Mouse (Mus musculus) right cerebral cortex, postnatal 25 days (tissue): ENCODE measurements around the gene Sh3bgrl2.

ENCODE experiments used
- DNase-seq: peaks from one replicate; pipeline ENCODE4 v3.0.0; 2022

Gene Sh3bgrl2

DNA sequence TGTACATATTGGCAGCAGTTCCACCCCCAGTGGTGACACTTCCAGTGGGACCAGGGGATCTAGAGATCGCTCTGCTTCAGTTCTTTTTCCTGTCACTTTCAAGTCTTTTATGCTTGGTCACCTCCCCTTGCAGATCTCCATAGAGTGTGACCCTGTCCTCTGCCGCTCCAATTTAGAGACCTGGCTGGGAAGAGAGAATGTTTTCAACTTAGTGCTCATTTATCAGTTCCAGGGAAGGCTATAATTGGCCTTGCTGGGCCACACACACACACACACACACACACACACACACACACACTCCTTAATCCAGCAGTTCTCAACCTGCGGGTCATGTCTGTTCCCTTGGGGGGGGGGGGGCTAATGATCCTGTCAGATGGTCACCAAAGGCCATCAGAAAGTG lies 86.6 kb downstream of the Sh3bgrl2 start:
- no peak for DNase-seq

DNA sequence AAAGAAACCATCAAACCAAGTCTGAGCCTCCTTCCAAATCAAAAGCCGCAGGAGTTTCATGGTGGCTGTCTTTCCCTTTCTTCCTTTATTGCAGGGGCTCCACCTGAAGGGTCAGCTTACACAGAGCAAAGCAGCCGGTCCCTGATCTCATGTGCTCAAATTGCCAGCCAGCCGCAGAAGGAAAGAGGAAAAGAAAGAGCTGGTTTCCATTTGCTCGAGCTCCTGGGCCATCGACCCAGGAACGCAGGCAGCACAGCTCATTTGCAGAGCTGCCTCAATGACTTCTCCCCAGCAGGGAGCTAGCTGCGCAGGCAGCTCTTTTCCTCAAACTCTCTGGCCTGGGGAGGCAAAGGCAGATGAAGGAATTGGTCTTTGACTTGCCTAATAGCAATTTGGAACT lies 87.9 kb downstream of the Sh3bgrl2 start:
- DNase-seq, result no peak

DNA sequence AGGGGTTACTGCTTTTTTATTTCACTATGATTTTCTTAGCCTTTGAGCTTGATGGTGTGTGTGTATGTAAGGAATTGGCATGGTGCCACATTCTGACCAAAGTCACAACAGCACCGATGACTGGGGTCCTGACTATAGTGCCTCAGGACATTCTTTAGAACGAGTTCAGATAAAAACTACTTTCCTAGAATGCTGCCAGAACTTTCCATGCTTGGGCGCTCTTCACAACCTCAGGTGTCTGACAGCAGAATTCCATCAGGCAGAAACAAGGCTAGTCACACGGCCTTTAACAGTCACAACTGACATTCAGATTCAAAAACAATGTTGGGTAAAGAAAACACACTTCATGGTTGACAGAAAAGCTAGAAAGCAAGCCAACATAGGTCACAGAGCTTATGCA lies 95.0 kb downstream of the Sh3bgrl2 start:
- no peak for DNase-seq

DNA sequence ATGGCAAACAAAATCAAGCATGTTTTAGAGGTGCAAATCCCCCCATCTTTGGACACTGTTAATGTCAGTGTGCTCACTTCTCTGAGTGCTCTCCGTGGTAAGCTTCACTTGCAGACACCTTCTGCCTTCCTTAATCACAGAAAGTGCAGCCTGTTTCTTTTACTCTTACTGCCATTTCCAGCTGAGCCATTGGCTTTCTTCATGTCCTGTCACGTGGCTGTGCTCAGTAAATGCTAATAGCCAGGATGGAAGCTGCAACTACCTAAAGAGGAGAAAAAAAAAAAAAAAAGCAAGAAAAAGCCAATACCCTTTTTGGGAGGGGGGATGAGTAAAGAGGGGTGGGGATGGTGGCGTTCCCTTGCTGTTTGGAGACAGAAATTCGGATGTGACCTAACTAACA lies 95.7 kb downstream of the Sh3bgrl2 start:
- no peak for DNase-seq

DNA sequence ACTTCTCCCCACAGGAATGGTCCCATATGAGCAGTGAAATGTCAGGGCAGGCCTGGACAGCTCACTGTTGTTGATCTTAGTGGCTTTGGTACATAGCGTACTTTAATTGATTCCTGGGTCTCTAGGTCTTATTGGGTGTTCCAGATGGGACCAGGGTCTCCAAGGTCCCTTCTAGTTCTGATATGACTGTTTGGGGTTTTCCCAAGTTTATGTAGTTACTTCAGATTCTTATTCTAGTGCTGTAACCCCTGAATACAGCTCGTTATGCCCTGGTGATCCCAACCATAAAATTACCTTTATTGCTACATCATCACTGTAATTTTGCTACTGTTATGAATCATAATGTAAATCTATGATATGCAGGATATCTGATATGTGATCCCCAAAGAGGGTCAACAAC lies 98.1 kb downstream of the Sh3bgrl2 start:
- DNase-seq, result no peak

DNA sequence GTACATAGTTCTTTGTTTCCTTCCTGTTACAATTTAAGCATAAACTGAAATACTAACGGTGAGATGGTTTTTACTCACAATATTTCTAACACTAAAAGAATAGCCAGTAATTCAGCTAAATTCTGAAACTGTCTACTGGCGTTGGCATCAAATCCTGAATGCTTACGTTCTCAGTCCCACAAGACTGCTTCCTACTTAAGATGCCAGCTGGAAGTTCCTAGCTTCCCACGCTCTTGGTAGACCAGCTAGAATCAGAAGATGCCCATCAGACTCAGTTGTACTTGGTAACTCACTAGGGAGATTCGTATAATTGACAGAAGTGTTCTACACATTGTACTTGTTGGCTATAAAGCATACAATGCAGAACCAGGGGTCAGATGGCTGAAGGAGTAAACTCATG lies 98.6 kb downstream of the Sh3bgrl2 start:
- DNase-seq, result no peak

DNA sequence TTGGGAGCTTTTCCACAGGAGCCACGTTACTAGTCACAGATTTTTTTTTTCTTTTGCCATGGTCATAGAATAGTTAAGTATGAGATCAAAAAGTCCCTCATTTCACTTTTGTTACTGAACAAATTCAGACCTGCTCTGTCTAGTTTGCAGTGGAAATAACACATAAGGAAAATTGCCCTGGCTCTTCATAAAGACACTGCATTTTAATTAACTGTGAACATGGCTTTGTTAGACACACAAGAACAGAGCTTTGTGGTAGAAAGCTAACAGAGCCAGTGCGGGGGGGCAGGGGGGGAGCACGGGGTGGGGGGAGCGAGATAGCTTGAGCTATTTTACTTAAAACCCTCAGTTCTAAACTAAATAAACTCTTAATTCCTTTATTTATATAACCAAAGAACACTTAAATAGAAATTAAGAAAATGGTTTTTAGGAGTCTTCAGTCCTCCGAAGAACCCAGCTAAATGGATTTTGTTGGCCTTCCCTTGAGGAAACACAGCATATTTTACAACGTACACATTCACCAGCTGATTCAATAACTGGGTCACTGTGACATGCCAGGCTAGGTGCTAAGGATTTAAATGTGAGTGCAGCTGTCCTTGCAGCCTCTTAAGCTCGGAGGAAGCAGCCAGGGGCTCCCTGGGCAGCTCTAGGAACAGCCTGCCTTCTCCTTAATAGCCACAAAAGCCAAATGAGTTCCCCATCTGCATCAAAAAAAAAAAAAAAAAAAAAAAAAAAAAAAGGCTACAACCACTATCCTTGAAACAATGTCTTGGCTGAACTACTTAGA lies 100.0 kb downstream of the Sh3bgrl2 start:
- no peak for DNase-seq

DNA sequence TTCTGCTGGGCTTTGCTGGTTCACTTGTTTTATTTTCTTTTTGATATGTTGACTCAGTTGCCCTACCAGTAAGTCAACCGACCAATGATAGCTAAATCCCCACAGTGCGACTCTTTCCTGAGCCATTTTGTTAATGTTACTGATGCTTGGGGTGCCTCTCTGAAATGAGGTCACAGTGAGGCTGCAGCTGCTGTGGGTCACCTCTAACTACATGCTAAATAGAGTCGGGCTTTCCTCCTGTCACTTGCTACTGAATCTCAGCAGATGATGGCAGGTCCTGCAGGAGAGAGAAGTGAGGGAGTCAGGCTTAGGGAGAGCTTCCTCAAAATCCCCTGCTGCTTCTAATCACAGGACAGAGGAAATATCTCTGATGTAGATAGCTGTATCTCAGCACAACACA lies 100.6 kb downstream of the Sh3bgrl2 start:
- no peak for DNase-seq

DNA sequence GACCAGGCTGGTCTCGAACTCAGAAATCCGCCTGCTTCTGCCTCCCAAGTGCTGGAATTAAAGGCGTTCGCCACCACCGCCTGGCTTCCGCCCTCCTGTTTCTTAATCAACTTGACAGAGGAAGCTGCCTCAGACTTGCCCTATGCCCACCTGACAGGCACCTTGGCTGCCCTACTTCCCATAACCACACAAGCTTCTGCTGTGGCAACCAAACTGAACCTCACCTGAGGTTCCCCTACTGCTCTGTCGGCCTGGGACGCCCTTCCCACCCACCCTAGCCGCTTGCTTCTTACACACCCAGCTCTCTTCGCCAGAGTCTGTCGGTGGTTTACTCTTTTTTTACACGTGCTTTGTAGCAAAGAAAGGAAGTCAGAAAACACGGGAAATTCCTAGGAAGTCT lies 103.9 kb downstream of the Sh3bgrl2 start:
- DNase-seq, result no peak

DNA sequence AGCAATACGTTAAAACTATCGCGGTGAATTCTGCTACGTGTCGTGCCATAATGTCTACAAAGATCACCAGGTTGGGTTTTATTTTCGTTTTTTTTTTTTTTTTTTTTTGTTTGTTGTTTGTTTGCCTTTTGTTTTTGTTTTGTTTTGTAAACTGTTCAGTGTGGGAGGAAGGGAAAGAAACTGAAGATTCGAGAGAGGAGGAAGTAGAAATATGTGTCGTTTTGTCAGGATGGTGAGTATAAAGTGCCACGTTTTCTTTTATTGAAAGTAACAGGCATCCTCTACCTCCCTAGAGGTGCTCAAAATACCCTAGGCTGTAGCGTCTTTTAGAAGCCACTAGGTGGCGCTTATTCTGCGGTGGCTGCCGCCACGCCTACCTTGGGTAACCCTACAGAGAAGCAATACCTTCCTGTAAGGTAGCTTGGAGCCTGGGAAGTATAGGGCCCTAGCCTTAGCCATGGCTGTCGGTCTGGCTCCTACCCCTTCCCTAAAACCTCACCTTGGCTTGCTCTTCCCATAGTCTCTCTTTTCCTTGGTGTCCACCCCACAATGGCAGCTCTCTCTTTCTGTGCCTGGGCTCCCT lies 104.6 kb downstream of the Sh3bgrl2 start:
- DNase-seq, result no peak

DNA sequence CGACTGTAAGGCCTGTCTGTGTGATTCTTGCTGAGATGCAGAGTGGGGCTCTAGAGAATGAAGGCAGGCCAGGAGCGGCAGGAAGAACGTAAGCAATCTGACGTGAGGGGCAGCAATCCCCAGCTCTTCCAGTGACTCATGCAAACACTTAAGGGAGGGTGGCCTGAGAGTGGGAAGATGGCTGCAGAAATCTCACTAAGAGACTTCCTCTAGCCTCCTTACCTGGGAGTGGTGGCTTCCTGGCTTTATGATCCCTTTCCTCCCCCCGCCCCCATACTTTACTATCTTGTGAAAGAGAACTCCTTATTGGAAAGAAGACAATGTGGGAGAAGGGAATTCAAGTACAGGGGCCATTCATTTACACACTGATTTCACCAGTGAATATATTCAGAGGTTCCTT lies 106.5 kb downstream of the Sh3bgrl2 start:
- DNase-seq, result no peak

DNA sequence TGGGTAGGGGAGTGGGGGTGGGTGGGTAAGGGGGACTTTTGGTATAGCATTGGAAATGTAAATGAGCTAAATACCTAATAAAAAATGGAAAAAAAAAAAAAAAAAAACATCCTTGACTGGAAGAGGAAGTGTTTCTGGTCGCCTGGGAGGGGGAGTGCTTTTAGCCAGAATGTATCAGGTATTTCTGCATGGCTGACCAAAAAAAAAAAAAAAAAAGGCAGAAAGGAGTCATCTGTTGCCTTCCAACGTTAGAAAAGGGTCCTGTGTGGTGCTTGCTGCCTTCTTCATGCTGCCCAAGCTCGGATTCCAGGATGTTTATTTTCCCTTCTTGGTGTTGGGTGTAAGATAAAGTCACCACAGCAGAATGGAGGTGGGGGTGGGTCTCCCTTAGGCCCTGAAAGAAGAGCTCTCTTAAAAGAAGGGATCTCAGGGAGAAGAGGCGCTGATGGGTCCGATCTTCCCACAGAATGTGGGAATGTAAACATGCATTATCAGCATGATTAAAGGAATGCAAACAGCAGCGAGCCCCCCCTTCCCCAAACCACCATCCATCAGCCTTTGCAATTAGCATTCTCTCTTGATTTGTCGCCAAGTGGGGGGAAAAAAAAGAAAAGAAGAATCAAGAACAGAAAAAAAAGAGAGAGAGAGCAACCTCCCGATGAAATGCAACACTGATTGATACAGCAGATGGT lies 109.0 kb downstream of the Sh3bgrl2 start:
- DNase-seq, result no peak

DNA sequence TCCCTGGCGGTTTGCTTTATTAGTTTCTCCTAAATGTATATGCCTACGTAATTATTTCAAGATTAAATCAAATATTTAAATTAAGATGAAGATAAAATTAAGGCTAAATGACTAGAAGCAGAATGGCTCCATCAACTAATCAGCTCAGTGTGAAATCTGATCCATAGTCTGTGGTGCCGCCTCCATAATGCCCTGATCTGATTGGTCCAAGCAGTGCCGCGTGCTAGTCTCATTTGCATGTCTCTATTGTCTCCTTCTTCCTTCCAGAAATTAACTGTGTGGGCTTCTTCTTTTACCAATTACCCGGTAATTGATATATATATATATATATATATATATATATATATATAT lies 109.5 kb downstream of the Sh3bgrl2 start:
- DNase-seq, result no peak

DNA sequence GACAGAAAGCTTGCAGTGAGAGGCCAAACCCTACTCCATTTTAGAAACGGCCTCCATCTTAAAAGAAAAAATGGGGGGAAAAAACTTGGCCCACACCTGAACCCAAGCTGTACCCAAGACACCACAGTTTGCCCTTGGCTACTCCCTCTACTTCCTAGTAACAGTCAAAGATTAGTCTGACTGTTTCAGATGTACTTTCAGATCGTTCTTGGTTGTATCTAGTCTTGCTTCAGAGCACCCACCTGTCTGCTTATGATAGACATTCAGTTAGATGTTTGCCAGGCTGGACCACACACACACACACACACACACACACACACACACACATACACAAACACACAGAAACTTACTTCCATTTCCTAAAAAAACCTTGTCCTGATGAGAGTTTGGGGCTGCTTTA lies 111.0 kb downstream of the Sh3bgrl2 start:
- DNase-seq, result no peak

DNA sequence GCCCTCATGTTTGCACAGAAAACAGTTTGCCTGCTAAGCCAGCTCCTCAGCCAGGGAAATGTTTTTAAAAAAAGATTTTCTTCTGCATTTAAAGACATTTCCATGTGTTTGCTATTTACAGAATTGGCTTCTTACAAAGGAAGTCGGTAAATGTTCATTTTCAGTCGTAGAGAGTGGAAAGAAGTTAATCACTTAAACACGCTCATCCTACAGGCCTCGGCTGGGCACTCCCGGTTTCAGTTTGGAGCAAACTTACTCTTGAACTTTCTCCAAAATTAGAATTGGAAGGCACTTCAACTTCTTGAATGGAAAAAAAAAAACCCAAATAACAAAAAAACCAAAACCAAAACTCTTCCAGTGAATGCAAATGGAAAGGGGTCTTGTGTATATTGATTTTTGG lies 113.7 kb downstream of the Sh3bgrl2 start:
- no peak for DNase-seq

DNA sequence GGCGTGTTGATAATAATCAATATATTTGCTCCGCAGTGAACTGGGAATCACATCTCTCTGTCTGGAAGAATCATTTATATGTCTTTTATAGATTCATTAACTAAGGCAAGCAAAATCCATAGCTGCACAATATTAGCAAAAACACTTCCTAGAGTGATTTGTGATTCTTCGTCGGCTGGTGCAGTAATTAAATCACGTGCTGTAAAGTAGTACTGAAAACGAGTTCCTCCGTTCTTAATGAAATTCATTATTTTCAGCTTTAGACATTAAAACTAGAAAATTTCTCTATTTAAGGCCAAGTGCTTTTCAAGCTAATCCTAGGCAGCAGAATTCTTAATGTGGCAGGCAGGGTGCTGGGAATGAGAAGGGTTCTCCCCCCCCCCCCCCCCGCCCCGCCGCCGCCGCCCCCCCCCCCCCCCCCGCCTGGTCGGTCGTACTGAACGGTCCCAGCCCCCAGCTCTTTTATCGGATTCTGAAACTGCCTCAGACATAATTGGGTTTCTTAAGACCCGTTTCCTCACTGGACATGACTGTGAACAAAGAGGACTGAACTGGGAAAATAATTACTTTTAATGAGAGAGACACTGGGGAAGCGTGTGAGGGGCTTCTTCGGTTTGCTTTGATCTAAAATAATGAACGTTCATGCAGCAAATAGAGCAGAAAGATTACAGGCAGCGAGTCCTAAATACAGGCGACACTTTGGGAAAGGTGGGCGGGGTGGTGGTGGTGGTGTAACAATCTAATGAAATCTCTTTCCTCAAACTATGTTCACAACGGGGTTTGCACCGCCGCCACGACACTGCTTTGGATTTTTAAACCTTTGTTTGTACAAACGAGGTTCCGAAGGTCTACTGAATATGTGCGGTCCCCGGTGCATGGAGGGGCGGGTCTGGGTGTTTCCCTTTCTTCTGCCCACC lies 116.1 kb downstream of the Sh3bgrl2 start:
- DNase-seq, result no peak

DNA sequence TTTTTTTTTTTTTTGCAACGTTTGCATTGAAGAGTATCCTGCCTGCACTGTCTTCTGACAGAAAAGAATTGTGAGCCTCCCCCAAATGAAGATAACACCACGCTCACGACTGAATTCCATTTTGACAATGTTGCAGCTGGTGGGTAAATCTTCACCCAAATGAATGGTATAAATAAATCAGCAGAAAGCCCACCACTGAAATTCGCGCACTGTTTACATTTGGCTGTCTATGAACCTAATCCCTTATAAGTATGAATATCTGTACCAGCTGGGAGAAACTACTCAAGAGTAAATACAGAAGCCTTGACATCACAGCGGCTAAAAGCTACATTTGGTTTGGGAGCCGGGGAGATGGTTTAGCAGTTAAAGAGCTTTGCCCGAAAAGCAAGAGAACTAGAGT lies 116.8 kb downstream of the Sh3bgrl2 start:
- no peak for DNase-seq

DNA sequence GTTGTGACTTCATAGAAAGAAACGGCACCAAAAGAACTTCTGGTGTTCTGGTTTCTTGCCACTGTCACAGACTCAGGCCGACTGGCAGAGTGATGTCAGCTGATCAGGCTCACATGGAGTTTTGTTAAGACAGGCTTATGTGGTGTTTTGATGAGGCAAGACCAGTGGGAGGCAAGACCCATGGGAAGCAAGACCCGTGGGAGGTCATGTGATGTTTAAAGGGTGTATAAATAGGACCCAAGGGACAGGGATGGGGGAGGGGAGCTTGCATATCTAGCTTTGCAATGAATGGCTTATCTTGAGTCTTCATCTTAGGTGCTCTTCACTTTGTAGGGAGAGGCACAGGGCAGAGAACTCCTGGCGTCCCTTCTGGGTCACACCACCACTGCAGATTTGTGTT lies 118.9 kb downstream of the Sh3bgrl2 start:
- no peak for DNase-seq

DNA sequence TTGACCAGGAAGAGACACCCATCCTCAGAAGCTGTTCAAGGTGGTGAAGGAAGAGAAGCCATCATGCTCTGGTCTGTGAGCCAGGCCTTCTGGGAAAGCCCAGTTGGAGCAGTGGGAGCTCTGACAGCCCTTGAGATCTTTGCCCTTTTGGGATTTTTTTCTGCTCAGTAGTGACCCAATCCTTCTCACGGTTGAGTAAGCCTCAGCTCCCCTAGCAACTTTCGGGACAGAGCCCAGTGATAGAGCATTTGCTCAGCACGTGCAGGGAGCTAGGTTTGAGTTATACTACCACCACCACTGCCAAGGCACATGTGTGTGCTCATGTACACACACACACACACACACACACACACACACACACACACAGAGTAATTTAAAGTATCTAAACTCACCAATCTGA lies 131.5 kb downstream of the Sh3bgrl2 start:
- DNase-seq, result no peak

DNA sequence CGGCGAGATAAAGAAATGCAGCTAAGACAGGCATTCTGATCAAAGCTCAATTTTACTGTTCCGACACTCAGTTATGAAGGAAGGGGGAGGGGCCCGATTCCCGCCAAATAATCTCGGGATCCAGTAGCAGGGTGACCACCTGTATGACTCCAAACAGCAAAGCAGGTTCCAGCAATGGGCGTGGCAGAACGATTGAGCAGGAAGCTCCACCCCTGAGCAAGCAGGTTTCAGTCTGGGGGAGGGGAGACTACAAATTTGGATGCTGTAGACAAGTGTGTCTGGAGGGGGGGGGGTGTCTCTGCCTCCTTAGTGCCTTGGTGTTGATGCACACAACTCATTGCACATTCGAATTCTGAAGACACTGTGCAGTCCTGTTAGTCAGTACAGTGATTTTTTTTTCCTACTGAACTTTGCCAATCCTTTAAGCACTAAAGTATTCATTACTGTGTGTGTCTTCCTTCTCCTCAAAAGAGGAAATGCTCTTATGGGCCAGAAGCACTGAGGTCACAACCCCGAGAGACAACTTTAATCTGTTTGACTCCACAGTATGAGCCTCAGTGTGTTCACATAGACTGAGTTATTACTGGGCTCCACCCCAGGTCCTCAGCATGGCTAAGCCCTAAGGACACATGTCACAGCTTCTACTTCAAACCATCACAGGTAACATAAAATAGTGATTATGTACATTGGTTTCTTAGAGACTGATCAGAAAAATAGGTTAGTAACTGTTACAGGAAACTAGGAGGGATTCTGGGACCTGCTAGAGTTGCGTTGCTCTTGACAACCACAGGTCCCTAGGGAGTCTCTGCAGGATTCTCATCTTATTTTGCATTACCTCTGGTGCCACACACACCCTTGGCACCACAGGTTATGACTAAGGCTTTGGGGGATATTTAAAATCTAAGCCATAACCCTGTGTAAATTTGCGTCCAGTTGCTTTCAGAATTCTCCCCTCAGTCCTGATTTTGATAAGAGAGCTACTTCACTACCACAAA lies 133.8 kb downstream of the Sh3bgrl2 start:
- no peak for DNase-seq

DNA sequence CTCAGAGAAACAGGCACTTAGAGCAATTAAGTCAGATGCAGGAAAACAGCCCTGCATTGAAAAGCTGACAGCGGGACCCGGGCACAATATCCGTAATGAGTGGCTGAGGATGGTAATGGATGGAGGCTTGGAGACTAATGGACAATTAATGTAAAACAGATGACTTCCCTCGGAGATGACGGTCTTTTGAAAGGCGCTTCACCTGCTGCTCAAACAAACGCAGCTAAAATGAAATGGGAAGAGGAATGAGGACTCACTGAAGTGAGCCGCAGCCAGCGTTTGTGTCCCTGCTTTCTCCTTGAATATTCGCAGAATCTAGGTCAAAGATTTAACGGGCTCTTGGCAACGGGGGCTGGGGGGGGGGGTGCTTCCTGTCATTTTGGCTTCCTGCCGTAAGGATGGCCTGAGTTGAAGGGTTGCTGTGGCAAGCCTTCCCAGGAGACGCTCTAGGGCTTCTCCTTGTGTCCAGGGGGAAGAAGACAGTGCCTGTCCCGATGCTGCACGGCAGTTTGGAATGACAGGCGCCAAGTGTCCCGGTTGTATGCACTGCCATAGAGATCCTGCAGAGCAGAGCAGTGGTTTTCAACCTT lies 138.5 kb downstream of the Sh3bgrl2 start:
- peak; percentile 11 for DNase-seq

DNA sequence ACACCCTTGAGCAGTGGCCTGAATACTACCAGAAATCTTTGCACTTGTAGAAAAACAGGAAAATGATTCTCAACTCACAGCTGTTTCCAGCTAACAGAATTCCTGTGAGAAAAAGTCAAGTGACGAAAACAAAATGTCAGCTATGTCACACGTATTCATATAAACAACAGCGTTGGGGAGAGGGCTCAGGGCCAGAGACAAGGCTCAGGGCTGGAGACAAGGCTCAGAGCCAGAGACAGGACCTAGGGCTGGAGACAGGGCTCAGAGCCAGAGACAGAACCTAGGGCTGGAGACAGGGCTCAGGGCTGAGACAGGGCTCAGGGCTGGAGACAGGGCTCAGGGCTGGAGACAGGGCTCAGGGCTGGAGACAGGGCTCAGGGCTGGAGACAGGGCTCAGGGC lies 139.8 kb downstream of the Sh3bgrl2 start:
- no peak for DNase-seq
